Mouse (Mus musculus): ENCODE results near the gene Pmel.
"Not testable (repeated sequence)": the region's sequence is repeated elsewhere in the genome, so short reads cannot be mapped to it uniquely, and the experiment has no call there.

Pmel gene

DNA sequence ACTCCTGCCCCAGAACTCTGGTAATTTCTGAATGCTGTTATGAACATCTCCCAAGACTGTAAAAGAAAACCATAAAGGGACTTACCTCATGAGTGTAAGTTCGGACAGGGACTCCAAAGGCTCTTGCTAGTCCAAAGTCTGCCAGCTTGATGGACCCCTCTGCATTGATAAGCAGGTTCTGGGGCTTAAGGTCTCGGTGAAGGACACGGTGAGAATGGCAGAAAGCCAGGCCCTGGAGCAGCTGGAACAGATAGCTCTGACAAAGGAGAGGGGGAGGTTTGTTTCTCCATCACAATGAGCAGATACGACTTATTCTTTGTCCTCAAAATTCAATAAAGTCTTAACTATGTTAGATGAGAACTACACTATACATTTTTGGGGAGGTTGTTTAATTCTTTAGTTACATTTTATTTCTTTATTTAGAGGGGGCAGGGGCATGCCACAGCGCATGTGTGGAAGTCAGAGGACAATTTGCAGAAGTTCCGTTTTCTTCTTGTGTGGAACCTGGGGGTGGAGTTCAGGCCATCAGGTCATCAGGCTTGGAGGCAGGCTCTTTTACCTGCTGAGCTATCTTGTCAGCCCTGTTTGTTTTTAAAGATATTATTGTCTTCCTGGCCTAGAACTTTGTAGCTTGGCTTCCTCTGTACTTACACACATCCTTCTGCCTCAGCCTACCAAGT is 1.5 kb upstream of the Pmel start:
- DNase-seq (ENCODE audit: low spot score), result no peak

DNA sequence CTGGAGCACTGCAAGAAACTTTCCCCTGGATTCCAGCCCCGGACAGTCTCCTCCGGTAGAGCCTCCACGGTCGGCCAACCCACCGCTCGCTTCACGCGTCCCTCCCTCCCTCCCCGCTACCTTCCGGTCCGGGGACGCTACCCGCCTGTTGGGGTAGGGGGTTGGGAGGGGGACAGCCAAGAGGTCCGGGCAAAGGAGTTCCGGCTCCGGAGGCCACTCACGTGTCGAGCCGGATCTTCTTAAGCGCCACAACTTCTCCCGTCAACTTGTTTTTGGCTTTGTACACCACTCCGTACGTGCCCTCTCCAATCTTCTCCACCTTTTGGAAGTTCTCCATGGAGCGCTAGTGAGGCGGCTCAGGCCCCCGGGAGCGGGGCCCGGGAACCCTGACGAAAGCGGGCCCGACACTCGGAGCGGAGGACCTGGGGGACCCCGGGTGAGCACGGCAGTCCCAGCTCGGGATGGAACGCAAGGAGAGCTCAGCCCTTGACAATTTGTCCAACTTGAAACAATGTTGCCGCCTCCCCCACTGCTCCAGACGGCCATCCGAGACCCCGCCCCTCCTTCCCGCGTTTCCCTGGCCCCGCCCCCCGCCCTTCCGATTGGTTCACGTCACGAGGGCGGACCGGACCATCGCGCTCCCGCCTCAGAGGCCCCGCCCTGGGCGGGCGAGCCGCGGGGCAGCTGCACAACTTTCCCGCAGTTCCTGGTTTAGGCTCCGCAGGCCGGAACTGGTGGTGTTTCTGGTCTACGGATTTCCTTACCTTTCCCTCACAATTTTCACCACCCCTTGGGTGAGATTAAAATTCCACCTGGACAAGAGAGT is 709 bp downstream of the Pmel start, which contains the start of gene Cdk2:
TSS of gene Cdk2 (minus strand) at position 541 of the 826 bp plus-strand sequence.
- peak; percentile 94 for DNase-seq (ENCODE audit: low spot score)

DNA sequence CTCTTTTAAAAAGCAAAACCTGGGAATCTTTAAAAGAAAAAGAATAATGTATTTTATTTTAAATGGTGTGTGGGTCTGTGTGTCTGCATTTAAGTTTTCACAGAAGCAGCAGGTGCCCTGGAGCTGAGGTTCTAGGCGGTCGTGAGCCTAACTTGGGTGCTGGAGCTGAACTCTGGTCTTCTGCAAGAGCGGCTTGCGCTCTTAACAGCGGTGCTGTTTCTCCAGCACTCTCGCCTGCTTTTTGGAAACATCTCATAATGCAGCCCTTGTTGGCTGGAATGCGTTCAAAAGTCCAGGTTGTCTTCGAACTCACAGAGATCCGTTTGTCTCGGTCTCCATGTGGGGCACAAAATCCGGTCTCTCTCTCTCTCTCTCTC is 1.3 kb downstream of the Pmel start:
- no peak for DNase-seq (ENCODE audit: low spot score)

DNA sequence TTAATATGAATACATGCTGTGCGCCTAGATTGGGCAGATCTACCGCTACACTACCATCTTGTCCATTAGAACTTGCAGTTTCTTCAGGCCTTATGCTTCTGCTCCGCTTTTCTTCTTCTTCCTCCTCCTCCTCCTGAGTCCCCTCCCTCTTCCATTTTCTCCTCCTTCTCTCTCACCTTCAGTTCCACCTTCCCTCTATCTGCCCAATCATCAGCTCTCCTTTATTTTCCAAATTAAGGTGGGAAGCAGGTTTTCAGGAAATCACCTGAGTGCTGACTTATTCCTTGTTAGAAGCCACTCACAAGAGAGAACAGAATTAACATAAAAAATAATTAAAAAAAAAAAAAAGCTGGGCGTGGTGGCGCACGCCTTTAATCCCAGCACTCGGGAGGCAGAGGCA is 7.3 kb downstream of the Pmel start:
- DNase-seq (ENCODE audit: low spot score), result not testable (repeated sequence)

DNA sequence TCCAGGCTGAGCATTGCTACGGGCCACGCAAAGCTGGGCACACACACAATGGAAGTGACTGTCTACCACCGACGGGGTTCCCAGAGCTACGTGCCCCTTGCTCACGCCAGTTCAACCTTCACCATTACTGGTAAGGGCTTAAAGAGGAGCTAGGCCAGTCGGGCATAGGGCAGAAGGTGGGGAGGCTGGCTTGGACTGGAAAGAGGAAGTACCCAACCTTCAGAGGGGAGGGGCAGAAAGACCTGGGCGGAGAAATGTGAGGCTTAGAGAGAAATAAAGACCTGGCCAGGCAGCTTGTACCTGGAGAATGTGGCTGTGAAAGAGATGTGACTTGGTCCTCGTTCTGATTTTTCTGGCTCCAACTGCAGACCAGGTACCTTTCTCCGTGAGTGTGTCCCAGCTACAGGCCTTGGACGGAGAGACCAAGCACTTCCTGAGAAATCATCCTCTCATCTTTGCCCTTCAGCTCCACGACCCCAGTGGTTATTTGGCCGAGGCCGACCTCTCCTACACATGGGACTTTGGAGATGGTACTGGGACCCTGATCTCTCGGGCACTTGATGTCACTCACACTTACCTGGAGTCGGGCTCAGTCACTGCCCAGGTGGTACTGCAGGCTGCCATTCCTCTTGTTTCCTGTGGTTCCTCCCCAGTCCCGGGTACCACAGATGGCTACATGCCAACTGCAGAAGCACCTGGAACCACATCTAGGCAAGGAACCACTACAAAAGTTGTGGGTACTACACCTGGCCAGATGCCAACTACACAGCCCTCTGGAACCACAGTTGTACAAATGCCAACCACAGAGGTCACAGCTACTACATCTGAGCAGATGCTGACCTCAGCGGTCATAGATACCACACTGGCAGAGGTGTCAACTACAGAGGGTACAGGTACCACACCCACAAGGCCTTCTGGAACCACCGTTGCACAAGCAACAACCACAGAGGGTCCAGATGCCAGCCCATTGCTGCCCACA is 11.9 kb downstream of the Pmel start:
- peak; percentile 47 for DNase-seq (ENCODE audit: low spot score)

DNA sequence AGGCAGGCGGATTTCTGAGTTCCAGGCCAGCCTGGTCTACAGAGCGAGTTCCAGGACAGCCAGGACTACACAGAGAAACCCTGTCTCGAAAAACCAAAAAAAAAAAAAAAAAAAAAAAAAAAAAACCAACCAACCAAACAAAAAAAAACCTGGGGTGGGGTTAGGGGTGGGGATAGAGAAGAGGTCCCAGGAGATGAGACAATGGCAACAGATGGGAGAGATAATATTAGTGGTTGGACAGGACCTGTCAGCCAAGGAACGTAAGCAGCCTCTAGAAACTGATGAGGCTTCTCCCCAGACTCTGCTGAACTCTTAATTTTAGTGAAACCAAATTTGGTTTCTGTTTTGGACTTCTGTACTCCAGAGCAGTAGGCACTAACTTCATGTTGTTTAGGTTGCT is 21.5 kb downstream of the Pmel start:
- not testable (repeated sequence) for DNase-seq (ENCODE audit: low spot score)

DNA sequence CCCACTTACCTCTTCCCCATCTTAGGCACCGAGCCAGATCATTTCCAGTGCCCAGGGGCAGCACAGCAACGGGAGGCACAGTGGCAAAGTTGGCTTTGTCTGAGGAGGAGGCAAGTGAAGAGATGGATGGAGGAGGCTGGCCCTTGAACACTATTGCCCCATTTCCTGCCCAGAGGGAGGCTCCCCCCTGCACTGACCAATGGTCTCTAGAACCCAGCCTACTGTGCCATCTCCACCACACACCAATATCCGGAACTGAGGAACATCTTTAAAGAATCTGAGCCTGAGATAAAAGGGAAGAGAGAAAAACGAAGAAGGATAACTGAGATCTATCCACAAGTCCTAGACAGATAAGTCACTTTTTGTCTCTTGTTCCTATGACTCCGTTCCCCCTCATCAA is 24.1 kb downstream of the Pmel start:
- DNase-seq (ENCODE audit: low spot score), result no peak

DNA sequence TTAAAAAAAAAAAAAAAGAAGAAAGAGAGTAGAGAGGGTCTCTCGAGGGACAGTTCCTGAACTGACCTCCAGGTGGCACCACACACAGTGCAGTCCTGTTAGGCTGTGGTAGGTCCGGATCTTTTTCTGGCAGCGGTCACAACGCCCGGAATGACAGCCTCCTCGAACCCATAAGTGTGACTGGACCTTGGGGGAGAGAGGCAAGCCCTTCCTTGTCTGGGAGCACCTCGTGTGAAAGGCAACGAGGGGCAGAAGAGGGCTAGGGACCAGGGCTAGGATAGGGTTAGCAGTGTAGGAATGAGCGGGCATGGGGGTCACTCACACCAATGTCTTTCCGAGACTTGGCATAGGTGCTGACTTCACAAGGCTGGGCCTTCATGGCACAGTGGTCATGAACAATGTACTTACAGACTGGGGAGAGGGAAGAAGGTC is 27.0 kb downstream of the Pmel start:
- peak; percentile 73 for DNase-seq (ENCODE audit: low spot score)

DNA sequence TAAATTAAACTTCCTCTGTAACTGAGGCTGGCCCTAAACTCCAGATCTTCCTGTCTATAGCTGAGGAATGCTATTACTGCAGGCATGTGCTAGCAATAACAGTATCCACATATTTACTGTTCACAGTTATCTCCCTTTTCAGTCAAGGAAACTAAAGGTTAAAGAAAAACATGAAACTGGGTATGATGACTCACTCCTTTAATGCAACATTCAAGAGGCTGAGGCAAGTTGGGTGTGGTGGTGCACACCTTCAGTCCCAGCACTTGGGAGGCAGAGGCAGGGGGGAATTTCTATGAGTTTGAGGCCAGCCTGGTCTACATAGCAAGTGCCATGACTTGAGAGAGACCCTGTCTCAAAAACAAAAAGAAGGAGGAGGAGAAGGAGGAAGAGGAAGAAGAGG is 28.0 kb downstream of the Pmel start:
- no peak for DNase-seq (ENCODE audit: low spot score)

DNA sequence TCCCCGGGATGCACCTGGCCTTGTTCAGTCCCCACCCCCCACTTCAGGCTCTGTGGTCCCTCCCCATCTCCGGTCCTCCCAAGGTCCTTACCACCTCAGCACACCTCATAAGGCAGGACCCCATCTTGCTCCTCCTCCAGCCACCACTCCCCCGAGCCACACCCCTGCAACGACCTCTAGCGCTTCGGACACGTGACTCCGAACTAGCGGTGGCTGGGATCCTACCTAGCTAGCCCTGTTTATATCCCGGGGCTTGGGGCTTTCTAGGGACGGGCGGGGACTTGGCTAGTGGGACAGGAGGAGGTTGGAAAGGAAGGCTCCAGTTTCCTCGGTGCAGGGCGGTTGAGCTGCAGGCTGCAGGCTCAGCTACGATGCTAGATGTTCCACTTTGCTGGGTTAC is 33.4 kb downstream of the Pmel start:
- DNase-seq (ENCODE audit: low spot score), result peak; percentile 18

DNA sequence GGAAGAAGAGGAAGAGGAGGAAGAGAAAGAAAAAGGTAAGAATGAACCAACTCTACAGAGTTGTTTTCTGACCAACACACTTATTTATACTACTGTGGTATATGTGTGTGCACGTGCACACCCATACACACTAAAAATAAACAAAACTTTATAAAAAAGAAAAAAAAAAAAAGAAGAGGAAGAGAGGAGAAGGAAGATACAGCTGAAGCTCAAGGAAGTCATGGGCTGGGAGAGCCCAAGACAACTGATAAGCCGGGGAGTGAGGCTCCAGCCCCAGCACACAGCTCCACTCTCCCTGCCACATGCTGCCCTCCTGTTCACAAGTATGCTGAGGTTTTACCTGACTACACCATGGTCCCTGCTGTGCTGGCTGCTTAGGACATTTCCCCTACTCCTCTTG is 36.3 kb downstream of the Pmel start:
- DNase-seq (ENCODE audit: low spot score), result no peak

DNA sequence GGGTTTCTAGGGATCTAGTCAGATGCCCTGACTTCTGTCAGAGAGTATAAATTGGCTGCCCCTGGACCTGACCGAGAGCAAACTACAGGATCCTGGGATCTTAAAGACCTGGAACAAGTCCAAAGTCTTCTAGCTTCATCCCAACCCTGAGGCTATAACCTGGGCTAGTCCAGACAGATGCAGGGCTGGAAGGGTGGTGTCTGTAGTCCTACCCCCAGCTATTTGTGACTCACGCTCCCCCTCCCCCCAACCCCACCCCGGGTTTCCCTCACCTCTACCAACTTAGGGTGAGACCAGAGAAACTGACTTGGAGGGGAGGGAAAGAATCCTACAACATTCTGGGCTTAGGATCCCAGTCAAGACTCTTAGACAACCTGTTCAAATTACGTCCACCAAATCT is 38.6 kb downstream of the Pmel start:
- no peak for DNase-seq (ENCODE audit: low spot score)

DNA sequence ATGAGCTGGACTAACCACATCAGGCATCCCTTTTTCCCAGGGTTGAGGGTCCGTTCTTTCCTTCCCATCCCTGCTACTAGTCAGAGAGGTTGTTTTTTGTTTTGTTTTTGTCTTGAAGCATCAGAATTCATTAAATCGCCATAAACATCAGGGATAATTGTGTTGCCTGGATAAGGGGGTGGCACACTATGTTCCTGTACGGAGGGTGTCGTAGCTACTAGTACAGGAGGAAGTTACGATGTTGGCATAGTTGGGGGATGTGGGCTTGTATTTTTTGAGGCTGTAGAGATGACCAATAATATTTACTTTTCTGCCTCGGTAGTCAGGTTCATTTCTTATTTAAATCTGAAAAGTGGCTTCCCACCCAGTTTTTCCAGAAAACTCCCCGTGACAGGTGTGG is 39.2 kb downstream of the Pmel start:
- DNase-seq (ENCODE audit: low spot score), result peak; percentile 40

DNA sequence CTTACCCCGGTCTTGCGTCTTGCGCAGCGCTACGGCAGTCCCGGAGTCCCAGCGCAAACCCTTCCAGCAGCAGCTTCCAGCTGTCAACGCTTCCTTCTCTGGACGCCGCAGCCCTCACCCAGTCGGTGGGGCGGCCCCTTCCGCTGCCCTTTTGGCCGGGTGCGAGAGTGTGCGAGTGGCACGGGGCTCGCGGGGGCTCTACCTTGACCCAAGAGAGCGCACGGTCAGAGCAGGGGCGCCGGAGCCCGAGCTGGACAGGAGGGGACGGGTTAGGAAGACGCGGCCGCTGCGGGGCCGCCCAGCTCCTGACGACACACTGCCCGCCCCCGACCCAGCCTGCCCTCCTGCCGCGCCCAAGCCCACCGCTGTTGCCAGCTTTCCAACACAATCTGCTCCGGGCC is 39.8 kb downstream of the Pmel start:
- peak; percentile 64 for DNase-seq (ENCODE audit: low spot score)

DNA sequence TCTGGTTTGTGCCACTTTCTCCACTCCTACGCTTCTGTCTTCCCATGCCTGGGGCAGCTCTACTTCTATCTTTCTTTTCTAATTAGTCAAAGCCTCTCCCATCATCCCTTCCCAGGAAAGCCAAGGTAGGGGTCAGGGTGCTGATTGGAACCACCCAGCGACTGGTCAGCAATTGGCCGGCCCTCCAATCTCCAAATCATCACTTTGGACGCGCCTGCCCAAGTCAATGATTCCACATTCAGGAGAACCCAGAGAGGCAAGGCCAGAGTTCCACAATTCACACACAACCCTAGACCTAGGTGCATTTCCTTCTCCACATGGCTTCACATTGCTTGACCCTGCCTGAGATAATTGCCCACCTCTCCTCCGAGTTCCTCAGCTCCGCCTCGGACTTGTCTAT is 40.2 kb downstream of the Pmel start:
- DNase-seq (ENCODE audit: low spot score), result no peak

DNA sequence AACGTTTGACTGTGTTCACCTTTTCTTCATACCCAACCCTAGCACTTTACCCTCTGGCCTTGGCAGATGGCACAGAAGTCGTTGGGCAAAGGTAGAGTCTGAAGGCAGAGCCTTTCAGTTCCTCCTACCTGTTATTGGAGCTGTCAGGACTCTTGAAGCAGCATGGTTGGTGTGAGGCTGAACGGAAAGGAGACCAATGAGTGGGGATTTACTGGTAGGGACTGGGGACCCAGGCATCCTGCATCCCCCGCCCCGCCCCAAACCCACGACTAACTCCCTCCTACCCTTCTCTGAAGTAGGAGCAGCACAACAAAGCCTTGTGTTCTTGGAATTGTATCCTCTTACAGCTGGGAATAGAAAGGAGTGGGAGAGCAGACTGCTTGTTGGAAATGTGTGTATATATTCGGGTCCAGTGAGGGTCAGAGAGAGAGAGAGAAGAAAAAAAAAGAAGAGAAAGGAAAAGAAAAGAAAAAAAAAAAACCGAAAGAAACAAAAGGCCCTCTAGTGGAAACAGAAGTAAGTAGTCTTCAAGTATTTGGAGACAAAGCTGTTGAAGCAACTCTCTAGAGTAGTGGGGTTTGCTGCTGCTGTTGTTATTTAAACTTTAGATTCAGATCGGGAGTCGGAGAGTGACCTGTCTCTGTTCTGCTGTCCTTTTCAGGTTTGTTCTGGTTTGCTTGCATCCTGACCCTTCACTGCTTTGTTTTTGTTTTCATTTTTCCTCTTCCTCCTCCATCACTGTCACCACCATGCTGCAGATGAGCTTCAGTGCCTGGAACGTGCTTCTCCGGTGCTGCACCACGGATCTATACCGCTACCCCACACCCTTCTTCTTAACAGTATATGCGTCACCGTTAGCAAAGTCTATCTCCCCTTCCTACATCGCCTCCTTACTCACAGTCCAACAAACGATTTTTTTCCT is 40.9 kb downstream of the Pmel start, which contains the start of gene Dgka:
TSS of gene Dgka (minus strand) at position 176 of the 922 bp plus-strand sequence.
- DNase-seq (ENCODE audit: low spot score), result peak; percentile 41

DNA sequence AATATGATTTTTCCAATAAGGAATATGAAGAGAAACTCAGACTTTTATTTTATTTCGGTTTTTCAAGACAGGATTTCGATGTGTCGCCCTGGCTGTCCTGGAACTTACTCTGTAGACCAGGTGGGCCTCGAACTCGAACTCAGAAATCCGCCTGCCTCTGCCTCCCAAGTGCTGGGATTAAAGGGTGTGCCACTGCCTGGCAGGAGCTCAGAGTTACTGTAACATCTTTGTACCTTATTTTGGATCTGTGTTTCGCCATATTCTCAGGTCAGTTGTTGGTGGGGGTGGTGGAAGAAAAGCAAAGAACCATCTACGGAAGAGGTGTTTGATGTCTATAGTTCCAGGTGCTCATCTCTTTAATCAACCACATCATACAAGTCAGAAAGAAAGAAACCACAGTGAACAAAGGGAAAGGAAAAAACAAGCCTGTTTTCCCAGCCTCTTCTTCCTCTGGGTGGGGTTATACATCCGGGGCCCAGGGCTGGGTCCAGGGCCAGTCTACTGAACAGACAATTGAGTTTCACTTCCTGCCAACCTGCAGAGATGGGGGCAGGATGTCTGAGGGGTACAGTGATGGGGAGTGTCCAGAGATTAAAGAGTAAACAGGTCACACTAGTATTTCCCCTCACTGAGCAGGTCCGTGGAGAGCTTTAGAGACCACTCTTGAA is 42.1 kb downstream of the Pmel start:
- DNase-seq (ENCODE audit: low spot score), result peak; percentile 74

DNA sequence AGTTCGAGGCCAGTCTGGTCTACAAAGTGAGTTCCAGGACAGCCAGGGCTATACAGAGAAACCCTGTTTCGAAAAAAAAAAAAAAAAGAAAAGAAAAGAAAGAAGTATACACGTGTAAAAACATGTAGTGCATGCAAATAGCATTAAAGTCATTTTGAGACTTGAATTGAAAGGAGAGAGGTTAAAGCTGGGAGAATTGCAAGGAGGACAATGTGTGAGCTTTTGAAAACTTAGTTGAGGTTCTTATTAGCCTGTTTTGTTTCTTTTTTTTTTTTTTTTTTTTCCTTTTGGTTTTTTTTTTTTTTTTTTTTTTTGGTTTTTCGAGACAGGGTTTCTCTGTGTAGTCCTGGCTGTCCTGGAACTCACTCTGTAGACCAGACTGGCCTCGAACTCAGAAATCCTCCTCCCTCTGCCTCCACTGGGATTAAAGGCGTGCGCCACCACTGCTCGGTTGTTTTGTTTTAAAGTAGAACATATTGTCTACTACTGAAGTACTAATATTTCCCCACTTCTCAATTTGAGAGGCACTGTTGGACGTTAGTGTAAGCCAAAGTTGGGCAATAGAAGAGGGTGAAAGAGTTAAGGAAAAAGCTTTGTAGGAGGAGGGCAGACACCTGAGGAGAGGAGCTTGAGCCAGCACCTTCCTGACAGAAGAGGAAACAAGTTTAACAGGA is 43.1 kb downstream of the Pmel start:
- DNase-seq (ENCODE audit: low spot score), result no peak

DNA sequence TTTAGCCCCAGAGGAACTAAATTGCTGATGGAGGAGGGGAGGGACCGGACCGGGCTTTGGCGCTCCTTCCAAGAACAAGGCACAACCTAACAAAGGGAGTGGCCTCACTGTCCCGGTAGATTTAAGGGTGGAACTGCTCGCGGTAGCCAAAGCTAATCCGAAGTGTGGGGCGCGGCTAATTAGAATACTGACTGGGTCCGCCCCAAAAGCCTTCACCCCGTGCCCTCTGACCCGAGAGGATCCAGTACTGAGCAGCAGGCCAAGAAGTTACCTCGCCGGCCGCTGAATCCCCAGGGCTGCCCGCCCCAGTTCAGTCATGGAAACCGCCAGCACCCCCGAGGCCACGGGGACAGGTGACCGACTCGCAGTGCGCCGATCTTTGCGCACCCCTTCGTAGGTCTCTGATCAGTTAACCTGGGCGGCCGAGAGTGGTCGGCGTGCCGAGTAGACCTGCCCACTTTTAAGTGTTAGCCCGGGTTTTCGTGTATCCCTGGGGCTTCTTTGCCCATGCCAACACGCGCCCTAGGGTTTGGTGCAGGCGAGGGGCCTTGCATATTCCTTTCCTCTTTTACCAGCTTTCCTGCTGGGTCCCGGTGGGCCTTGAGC is 43.8 kb downstream of the Pmel start, which contains the start of gene Pym1:
TSS of gene Pym1 (plus strand) at position 244 of the 606 bp plus-strand sequence.
- peak; percentile 94 for DNase-seq (ENCODE audit: low spot score)

All from lung, postnatal 25 days (tissue).